Mouse (Mus musculus) limb, embryonic 14.5 days (tissue): ENCODE measurements at regions not wholly inside any gene's neighbourhood (a gene's known extent, or its start where the extent isn't known, plus 50 kb on each side); places are given as distances from the start of the nearest gene placed in this dataset.

Experiments
- ATAC-seq: fragments of 200-750 bp; cut with Nextera tagmentation; 2 replicates; pipeline ENCODE4 v1.8.0; 2017; ENCODE audit warnings: low read depth, moderate number of reproducible peaks, moderate TSS enrichment; ENCODE audit not compliant: low FRiP score
- DNase-seq: peaks from one replicate; pipeline ENCODE4 v3.0.0-alpha.2; 2015; ENCODE audit warnings: low spot score
- H3K27ac ChIP-seq: fragments of 300-500 bp; sonication (generic); replicated peaks from 2 replicates; pipeline ENCODE4 v1.5.1; 2014; ENCODE audit warnings: low read depth, mild to moderate bottlenecking, low read length, moderate library complexity, mixed read lengths
- H3K27me3 ChIP-seq: fragments of 300-500 bp; sonication (generic); 2 replicates; pipeline ENCODE4 v1.6.1; 2014; ENCODE audit warnings: low read length, mixed read lengths; ENCODE audit not compliant: control insufficient read depth, insufficient read depth
- H3K36me3 ChIP-seq: fragments of 300-500 bp; sonication (generic); 2 replicates; pipeline ENCODE4 v1.6.1; 2014; ENCODE audit warnings: mild to moderate bottlenecking, low read length, moderate library complexity, mixed read lengths; ENCODE audit not compliant: control insufficient read depth, insufficient read depth
- H3K4me1 ChIP-seq: fragments of 300-500 bp; sonication (generic); 2 replicates; pipeline ENCODE4 v1.6.1; 2014; ENCODE audit warnings: antibody characterized with exemption, low read length, mixed read lengths; ENCODE audit not compliant: control insufficient read depth, insufficient read depth
- H3K4me2 ChIP-seq: fragments of 300-500 bp; sonication (generic); replicated peaks from 2 replicates; pipeline ENCODE4 v1.6.1; 2014; ENCODE audit warnings: low read depth, mild to moderate bottlenecking, low read length, moderate library complexity; ENCODE audit not compliant: severe bottlenecking
- H3K4me3 ChIP-seq: fragments of 300-500 bp; sonication (generic); replicated peaks from 2 replicates; pipeline ENCODE4 v1.5.1; 2014; ENCODE audit warnings: low read length
- H3K9ac ChIP-seq: fragments of 300-500 bp; sonication (generic); 2 replicates; pipeline ENCODE4 v1.6.1; 2014; ENCODE audit warnings: mild to moderate bottlenecking, low read depth, low read length, moderate library complexity; ENCODE audit not compliant: severe bottlenecking
- H3K9me3 ChIP-seq: fragments of 300-500 bp; sonication (generic); 2 replicates; pipeline ENCODE4 v1.6.1; 2016; ENCODE audit warnings: low read length; ENCODE audit not compliant: control insufficient read depth
- POLR2A ChIP-seq: fragments of 200-500 bp; IDR thresholded peaks from 2 replicates; pipeline ENCODE4 v1.8.0; 2012; ENCODE audit warnings: inconsistent platforms, mild to moderate bottlenecking, moderate library complexity, borderline replicate concordance; ENCODE audit not compliant: insufficient read depth, insufficient read length; ENCODE audit errors: extremely low read depth
- WGBS: fragments of 180-500 bp; shearing (Covaris S2); extraction: QIAGEN DNeasy Blood & Tissue Kit; methylation state at CpG from one replicate; pipeline ENCODE4 v1.1.7; 2014; 5-methylcytosine and 5-hydroxymethylcytosine counted together

GRCm38 (mm10) chr1:27062311-27062710 is 375.1 kb upstream of the 4931408C20Rik start:
- H3K4me1 ChIP-seq, result no peaks in the 10 kb centered on the region
- no peak overlapping the region for H3K27ac ChIP-seq
- H3K4me2 ChIP-seq, result no peak overlapping the region
- TF ChIP-seq POLR2A, result no peak
- ATAC-seq, result no peak
- H3K27me3 ChIP-seq, result no peaks in the 10 kb centered on the region
- no peak overlapping the region for H3K4me3 ChIP-seq
- no peaks in the 10 kb centered on the region for H3K9me3 ChIP-seq
- H3K36me3 ChIP-seq, result no peaks in the 10 kb centered on the region
- DNase-seq, result peak; percentile 63
- H3K9ac ChIP-seq, result no peak overlapping the region
- 58% methylated on average over 3 of the region's 3 CpGs for WGBS
